In genomic region chr14:54569451-54570392, GRCm38 (mm10) we compare ENCODE assay signal across 9 mouse cellular contexts. TPM values are rescaled to one million over a fixed set of nuclear protein-coding genes. Genes with fewer than 3 reads are reported as not detected.
DNase-seq lines count a peak whose midpoint lies in the region; ATAC-seq and TF ChIP-seq lines count a peak whose summit lies in the region.
"Had no signal": no experiment of that assay in that cellular context is flagged by ENCODE, and none has a peak within 500 bp of the region (broad histone marks: within the 10 kb centered on the region; RNA-seq: fewer than 3 reads in every experiment).

No protein-coding gene starts in this region.

- TF ChIP-seq CTCF in heart, adult 2 months (IDR thresholded peaks at IDR 0.05) = no peak
- TF ChIP-seq CTCF in E14TG2a.4 (conservative IDR thresholded peaks at IDR 0.05; ENCODE audit: low read length) = no peak

- H3K9me3 ChIP-seq in E14TG2a.4 (ENCODE audit: low read length) = no peaks in the 10 kb centered on the region
- H3K9me3 ChIP-seq in embryonic facial prominence, embryonic 15.5 days (replicated peaks) = no peaks in the 10 kb centered on the region
- H3K9me3 ChIP-seq in lung, embryonic 15.5 days = no peaks in the 10 kb centered on the region

- no peak overlapping the region for H3K4me3 ChIP-seq in heart, adult 2 months
- peak overlapping the region; percentile 52 for H3K4me3 ChIP-seq in E14TG2a.4 (replicated peaks; ENCODE audit: low read length)
- H3K4me3 ChIP-seq in embryonic facial prominence, embryonic 15.5 days (replicated peaks) = no peak overlapping the region
- no peak overlapping the region for H3K4me3 ChIP-seq in lung, embryonic 15.5 days

- 0 out of 2 replicates have a peak, but pooled peaks have one; percentile 35 for TF ChIP-seq EP300 in heart, adult 2 months (IDR thresholded peaks at IDR 0.05; ENCODE audit: insufficient read depth, low read depth, low read length)

- H3K4me1 ChIP-seq in heart, adult 2 months (ENCODE audit: control insufficient read depth, insufficient read depth, low read length) = 0 out of 2 replicates have a peak, but pooled peaks cover 1% of the 10 kb centered on the region
- H3K4me1 ChIP-seq in E14TG2a.4 (replicated peaks; ENCODE audit: low read depth, low read length) = peaks cover 72% of the 10 kb centered on the region
- peaks cover 38% of the 10 kb centered on the region for H3K4me1 ChIP-seq in embryonic facial prominence, embryonic 15.5 days
- peaks cover 43% of the 10 kb centered on the region for H3K4me1 ChIP-seq in lung, embryonic 15.5 days

- no peak for ATAC-seq in embryonic facial prominence, embryonic 15.5 days (ENCODE audit: insufficient number of reproducible peaks, low FRiP score, low TSS enrichment, low read depth)
- ATAC-seq in lung, embryonic 15.5 days (ENCODE audit: borderline replicate concordance, extremely low read depth, low FRiP score, low TSS enrichment) = no peak

- H3K27ac ChIP-seq in heart, adult 2 months = peak overlapping the region; percentile 30
- 0 out of 2 replicates have a peak overlapping the region, but pooled peaks have one; percentile 39 for H3K27ac ChIP-seq in embryonic facial prominence, embryonic 15.5 days (replicated peaks)
- H3K27ac ChIP-seq in lung, embryonic 15.5 days = peak overlapping the region; percentile 61

- DNase-seq in heart, adult 2 months = peak; percentile 32 to 40
- no peak for DNase-seq in heart, postnatal 4 days
- no peak for DNase-seq in ovary, postnatal 10 days (ENCODE audit: low spot score)
- no peak for DNase-seq in layer of hippocampus, adult 11-12 months (ENCODE audit: low spot score)
- DNase-seq in spleen, adult 18-20 months = no peak

- H3K36me3 ChIP-seq in heart, adult 2 months (ENCODE audit: control insufficient read depth, insufficient read depth, low read length) = no peaks in the 10 kb centered on the region
- H3K36me3 ChIP-seq in E14TG2a.4 (ENCODE audit: insufficient read depth, low read length) = peaks cover 85% of the 10 kb centered on the region
- peaks cover 53% of the 10 kb centered on the region for H3K36me3 ChIP-seq in embryonic facial prominence, embryonic 15.5 days
- peaks cover 54% of the 10 kb centered on the region for H3K36me3 ChIP-seq in lung, embryonic 15.5 days

- 65% methylated on average over 17 of the region's 17 CpGs for WGBS in heart, adult 2 months
- 50% methylated on average over 17 of the region's 17 CpGs for WGBS in embryonic facial prominence, embryonic 15.5 days
- 59% methylated on average over 17 of the region's 17 CpGs for WGBS in lung, embryonic 15.5 days

- intact Hi-C loops in heart, adult 2 months (cut with DNase I) = loop anchor here (2.0 to 5.0 kb wide), 2 partner anchors 43 to 73 kb away; no protein-coding TSS in a partner anchor

- no peak overlapping the region for H3K4me2 ChIP-seq in embryonic facial prominence, embryonic 15.5 days (replicated peaks)
- H3K4me2 ChIP-seq in lung, embryonic 15.5 days = no peak overlapping the region

- no peak for TF ChIP-seq POLR2A in heart, adult 2 months (IDR thresholded peaks at IDR 0.05; ENCODE audit: insufficient read depth, low read depth, low read length)

- no peaks in the 10 kb centered on the region for H3K27me3 ChIP-seq in heart, adult 2 months (ENCODE audit: control insufficient read depth, insufficient read depth, low read length)
- H3K27me3 ChIP-seq in E14TG2a.4 (ENCODE audit: insufficient read depth, low read length) = no peaks in the 10 kb centered on the region
- H3K27me3 ChIP-seq in embryonic facial prominence, embryonic 15.5 days = no peaks in the 10 kb centered on the region
- no peaks in the 10 kb centered on the region for H3K27me3 ChIP-seq in lung, embryonic 15.5 days

- H3K79me2 ChIP-seq in heart, adult 2 months (replicated peaks; ENCODE audit: control insufficient read depth, insufficient read depth, low read length) = no peaks in the 10 kb centered on the region

- H3K9ac ChIP-seq in heart, adult 2 months (ENCODE audit: low read depth, low read length) = no peak overlapping the region
- H3K9ac ChIP-seq in embryonic facial prominence, embryonic 15.5 days = no peak overlapping the region
- H3K9ac ChIP-seq in lung, embryonic 15.5 days = no peak overlapping the region; the same call in 1 of the 2 replicates

RNA-seq across cellular contexts. Expression of gene Ajuba, which starts 7.6 kb away (rescaled TPM):
- 1 to 10 TPM; 4.6 to 4.8 TPM for total RNA-seq in heart, adult 2 months (2021)
- 7.8 and 13.4 TPM in 2 replicates for polyA plus RNA-seq in heart, adult 2 months (2012; rRNA removed)
- total RNA-seq in heart, postnatal 4 days (2021) = 10 to 100 TPM; 19.4 to 20.3 TPM
- 49.4 and 60.2 TPM in 2 replicates for polyA plus RNA-seq in embryonic facial prominence, embryonic 15.5 days (2015; fragmentation: Nextera tagmentation; extraction: Ambion mirVana)
- polyA plus RNA-seq in lung, embryonic 15.5 days (2015; fragmentation: Nextera tagmentation; extraction: Ambion mirVana) = 49.0 and 52.8 TPM in 2 replicates

RNA-seq across cellular contexts. Expression of gene Haus4, which starts 15.3 kb away (rescaled TPM):
- 1 to 10 TPM; 3.5 to 3.8 TPM for total RNA-seq in heart, adult 2 months (2021)
- 3.2 and 4.1 TPM in 2 replicates for polyA plus RNA-seq in heart, adult 2 months (2012; rRNA removed)
- 10 to 100 TPM; 30.6 to 32.7 TPM for total RNA-seq in heart, postnatal 4 days (2021)
- polyA plus RNA-seq in embryonic facial prominence, embryonic 15.5 days (2015; fragmentation: Nextera tagmentation; extraction: Ambion mirVana) = 49.8 and 52.3 TPM in 2 replicates
- 58.1 and 68.7 TPM in 2 replicates for polyA plus RNA-seq in lung, embryonic 15.5 days (2015; fragmentation: Nextera tagmentation; extraction: Ambion mirVana)

RNA-seq across cellular contexts. Expression of gene 4931414P19Rik, which starts 36.1 kb away (rescaled TPM):
- 1 to 10 TPM; 5.9 to 6.4 TPM for total RNA-seq in heart, adult 2 months (2021)
- 2.4 and 4.4 TPM in 2 replicates for polyA plus RNA-seq in heart, adult 2 months (2012; rRNA removed)
- 1 to 10 TPM; 4.9 to 6.6 TPM for total RNA-seq in heart, postnatal 4 days (2021)
- 7.8 and 9.3 TPM in 2 replicates for polyA plus RNA-seq in embryonic facial prominence, embryonic 15.5 days (2015; fragmentation: Nextera tagmentation; extraction: Ambion mirVana)
- polyA plus RNA-seq in lung, embryonic 15.5 days (2015; fragmentation: Nextera tagmentation; extraction: Ambion mirVana) = 8.6 and 8.8 TPM in 2 replicates

RNA-seq across cellular contexts. Expression of gene Psmb5, which starts 48.1 kb away (rescaled TPM):
- 100 to 1,000 TPM; 164 to 187 TPM for total RNA-seq in heart, adult 2 months (2021)
- polyA plus RNA-seq in heart, adult 2 months (2012; rRNA removed) = 180 and 209 TPM in 2 replicates
- 100 to 1,000 TPM; 192 to 198 TPM for total RNA-seq in heart, postnatal 4 days (2021)
- polyA plus RNA-seq in embryonic facial prominence, embryonic 15.5 days (2015; fragmentation: Nextera tagmentation; extraction: Ambion mirVana) = 364 and 368 TPM in 2 replicates
- 378 and 407 TPM in 2 replicates for polyA plus RNA-seq in lung, embryonic 15.5 days (2015; fragmentation: Nextera tagmentation; extraction: Ambion mirVana)

RNA-seq across cellular contexts. Expression of gene Psmb11, which starts 51.5 kb away (rescaled TPM):
- total RNA-seq in heart, adult 2 months (2021) = not detected
- not detected in 2 replicates for polyA plus RNA-seq in heart, adult 2 months (2012; rRNA removed)
- total RNA-seq in heart, postnatal 4 days (2021) = not detected
- 0.16 TPM in 1 of 2 replicates, not detected in the other for polyA plus RNA-seq in embryonic facial prominence, embryonic 15.5 days (2015; fragmentation: Nextera tagmentation; extraction: Ambion mirVana)
- 0.94 and 4.7 TPM in 2 replicates for polyA plus RNA-seq in lung, embryonic 15.5 days (2015; fragmentation: Nextera tagmentation; extraction: Ambion mirVana)
- total RNA-seq: MEL had no signal

Comparison
In these comparisons a context has a peak if more than half of its experiments do, and no peak if none do; other contexts are left out.
1. DNase-seq: peak in heart, adult 2 months (2 of 2); none in heart, postnatal 4 days (single experiment), ovary, postnatal 10 days (single experiment), layer of hippocampus, adult 11-12 months (single experiment) and spleen, adult 18-20 months (0 of 2).
2. RNA of gene Haus4, which starts 15.3 kb away (polyA plus RNA-seq): 58.1 to 68.7 TPM in lung, embryonic 15.5 days and 49.8 to 52.3 TPM in embryonic facial prominence, embryonic 15.5 days; 3.2 to 4.1 TPM in heart, adult 2 months; every median in the first group is over 10 times any median in the second.
3. Peak in every context shown above with its lines, with median percentiles within 50 percentile points of each other: H3K27ac ChIP-seq.